Mouse (Mus musculus) bone marrow, adult 2 months (tissue): ENCODE data around the gene Aes.
A peak's percentile ranks its signal among the peaks of the same experiment; 100 is the strongest.

Experiments
- CTCF ChIP-seq: fragments of 200-500 bp; IDR thresholded peaks from 2 replicates; pipeline ENCODE4 v1.5.1; 2011; ENCODE audit warnings: low read length, control low read depth; ENCODE audit not compliant: control insufficient read depth, insufficient read depth
- POLR2A ChIP-seq: fragments of 200-500 bp; IDR thresholded peaks from 2 replicates; pipeline ENCODE4 v1.6.1; 2011; ENCODE audit warnings: low read depth, mild to moderate bottlenecking, control low read depth, low read length, borderline replicate concordance; ENCODE audit not compliant: control insufficient read depth

- peak; percentile 94 for TF ChIP-seq CTCF
- no peak for TF ChIP-seq POLR2A
Measured at GRCm38 (mm10) chr10:81550257-81550656, 9.0 kb upstream of the Aes start.
